Mouse (Mus musculus) frontal cortex, adult (tissue): ENCODE measurements around the gene B3galt4.
"Not testable (repeated sequence)": the region's sequence is repeated elsewhere in the genome, so short reads cannot be mapped to it uniquely, and the experiment has no call there.

ENCODE experiments used
- ATAC-seq: cut with Nextera tagmentation; 2 replicates; pipeline ENCODE4 v1.9.2; 2017; ENCODE audit warnings: mild to moderate bottlenecking, moderate library complexity, mixed read lengths; ENCODE audit not compliant: low TSS enrichment

The B3galt4 gene

DNA sequence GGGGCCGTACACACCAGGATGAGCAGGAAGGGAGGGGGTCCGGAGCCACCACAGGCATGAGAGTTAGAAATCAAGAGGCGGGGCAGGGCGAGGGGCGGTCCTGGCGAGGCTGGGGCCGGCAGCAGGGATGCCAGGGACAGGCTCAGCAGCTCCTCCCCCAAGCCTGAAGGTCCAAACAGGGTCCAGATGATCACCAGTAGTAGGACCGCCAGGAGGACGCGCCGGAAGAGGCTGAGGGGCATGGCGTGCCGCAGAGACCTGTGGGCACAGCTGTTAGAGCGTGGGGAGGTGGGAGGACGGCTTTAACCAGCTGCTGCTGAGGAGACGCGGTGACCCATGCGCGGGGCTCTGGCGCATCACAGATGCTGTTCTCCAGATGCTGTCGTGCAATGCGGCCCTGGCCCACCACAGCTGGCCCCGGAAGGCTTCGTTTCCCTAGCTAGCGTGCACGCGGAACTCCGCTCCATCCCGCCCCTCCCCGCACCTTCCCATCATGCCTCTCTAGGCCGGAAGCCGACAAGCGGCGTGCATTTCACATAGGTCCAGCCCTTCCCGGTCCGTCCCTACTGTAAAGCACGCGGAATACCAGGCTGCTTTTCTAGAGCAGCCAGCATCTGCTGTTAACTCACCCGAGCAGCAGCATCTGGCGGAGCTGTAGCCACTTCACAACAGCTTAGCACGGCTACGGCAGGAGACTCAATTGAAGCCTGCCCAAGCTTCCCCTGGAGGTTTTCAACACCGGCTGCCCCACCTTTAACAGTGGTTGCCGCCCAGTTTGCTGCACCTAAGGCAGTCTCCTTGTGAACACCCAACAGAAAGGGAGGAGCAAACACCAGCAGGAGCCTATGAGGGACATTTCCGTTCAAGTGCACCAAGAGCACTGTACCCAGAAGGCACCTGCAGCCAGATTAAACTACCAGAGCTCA is at the start of gene B3galt4:
Gene B3galt4, minus strand, starts transcription at position 468 of the 926 bp plus-strand sequence.
- ATAC-seq: peak; percentile 62

DNA sequence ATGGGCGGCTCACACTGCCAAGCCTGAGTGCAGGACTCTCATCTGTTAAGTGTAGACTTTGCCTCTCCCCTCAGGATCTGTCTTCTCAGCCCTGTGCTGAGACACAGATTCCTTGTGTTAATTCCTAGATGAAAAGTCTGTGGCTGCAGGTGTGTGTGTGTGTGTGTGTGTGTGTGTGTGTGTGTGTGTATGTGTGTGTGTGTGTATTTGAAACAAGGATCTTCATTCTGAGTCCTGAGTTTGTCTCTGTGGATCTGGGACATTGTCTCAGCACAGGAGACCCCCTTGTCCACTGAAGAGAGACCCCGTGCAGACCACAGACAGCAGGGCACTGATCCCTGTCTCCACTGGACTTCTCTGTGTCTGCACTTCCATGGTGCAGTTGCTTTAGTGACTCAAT is 49.5 kb upstream of the B3galt4 start:
- not testable (repeated sequence) for ATAC-seq

DNA sequence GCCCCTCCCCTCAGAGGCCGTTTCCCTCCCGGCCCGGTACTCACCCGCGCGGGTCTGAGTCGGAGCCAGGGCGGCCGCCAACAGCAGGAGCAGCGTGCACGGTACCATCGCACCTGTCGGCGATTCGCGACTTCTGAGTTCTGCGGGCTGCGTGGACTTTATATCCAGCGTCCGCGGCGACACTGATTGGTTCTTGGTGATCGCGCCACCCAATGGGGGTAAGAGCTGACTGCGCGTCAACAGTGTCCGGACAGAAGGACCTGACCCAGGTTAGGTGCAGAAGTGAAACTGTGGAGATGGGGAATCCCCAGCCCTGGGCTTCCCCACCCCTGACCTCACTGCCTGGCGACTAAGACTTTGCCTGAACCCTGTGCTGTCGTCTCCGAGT is 48.9 kb upstream of the B3galt4 start, which contains the start of gene H2-K1:
Gene H2-K1, minus strand, starts transcription at position 198 of the 388 bp plus-strand sequence.
- ATAC-seq: peak; percentile 97

DNA sequence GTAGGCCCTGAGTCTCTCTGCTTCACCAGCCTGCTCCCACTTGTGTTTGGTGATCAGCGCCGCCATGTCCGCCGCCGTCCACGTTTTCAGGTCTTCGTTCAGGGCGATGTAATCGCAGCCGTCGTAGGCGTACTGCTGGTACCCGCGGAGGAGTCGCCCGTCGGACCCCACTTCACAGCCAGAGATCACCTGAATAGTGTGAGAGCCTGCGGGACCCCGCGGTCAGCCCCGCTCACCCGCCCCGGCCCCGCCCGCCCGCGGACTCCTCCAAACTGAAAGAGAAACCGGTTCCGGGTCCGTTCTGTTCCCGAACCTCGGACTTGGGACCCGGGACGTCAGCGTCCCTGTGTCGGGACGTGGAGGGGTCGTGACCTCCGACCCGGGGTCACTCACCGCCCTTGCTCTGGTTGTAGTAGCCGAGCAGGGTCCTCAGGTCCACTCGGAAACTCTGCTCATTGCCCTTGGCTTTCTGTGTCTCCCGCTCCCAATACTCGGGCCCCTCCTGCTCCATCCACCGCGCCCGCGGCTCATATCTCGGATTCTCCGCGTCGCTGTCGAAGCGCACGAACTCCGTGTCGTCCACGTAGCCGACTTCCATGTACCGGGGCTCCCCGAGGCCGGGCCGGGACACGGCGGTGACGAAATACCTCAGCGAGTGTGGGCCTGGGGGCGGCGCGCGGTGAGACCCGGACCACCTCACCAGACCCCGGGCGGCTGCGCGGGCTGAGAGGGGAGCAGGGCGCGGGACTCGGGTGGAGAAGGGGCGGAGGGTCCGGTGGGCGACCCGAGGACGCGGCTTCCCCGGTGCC is 48.3 kb upstream of the B3galt4 start:
- ATAC-seq: no peak

DNA sequence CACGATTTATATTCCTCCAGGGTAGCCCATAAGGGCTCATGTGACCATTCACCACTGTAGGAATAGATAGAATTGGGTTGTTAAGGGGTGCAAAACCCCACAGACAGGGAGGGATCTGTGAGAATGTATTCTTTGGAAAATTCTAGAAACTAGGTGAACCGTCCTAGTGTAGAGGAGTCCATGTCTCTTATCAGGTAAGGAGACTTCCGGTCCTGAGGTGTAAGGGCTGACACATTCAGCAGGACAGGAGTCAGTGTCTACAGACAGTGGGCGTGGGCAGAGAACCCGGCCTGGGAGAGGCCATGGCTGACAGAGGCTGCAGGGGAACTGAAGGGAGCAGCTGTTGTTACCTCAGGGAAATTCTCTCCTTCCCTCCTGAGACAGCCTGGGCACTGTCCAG is 47.4 kb upstream of the B3galt4 start:
- not testable (repeated sequence) for ATAC-seq

DNA sequence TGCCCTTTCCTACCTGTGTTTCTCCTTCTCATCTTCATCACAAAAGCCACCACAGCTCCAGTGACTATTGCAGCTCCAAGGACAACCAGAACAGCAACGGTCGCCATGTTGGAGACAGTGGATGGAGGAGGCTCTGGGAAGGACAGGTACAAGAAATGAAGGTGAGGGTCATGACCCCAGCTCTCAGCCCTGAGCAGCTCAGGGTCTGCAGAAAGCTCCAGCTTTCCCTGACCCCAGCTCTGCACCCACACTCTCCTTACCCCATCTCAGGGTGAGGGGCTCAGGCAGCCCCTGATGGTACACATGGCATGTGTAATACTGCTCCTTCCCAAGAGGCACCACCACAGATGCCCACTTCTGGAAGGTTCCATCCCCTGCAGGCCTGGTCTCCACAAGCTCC is 45.7 kb upstream of the B3galt4 start:
- not testable (repeated sequence) for ATAC-seq

DNA sequence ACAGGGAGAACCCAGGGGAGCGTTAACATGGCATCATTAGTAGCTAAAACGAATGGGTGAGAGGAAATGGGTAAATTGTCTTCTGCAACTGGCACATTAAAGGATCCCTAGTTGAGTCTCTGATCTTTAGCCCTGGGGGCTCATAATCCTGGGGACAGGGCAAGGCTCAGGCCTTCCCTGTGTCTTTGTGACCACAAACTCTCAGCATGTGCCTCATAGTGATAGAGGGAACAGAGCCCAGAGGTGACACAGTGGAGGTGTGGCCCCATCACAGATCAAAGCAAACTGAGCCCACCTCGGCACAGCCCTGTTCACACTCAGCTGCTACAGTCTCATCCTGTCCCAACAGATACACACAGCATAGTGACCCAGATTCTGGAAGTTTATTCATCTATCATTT is 44.4 kb upstream of the B3galt4 start:
- no peak for ATAC-seq

DNA sequence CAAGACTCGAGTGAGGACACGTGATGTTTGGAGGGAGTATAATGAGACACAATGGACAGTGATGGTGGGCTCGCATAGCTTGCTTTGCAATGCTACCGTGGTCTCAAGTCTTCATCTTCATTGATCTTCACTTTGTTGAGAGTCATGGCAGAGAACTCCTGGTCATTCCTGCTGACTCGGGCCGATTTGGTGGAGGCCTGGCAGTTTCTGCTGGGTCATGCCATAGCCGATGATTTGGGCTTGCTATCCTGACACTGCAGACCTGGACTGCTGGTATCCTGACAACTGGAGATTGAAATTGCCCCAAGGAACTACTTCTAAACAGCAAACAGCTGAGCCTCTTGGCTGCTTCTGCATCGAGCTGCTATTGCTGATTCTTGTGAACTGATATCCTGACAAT is 43.7 kb upstream of the B3galt4 start:
- ATAC-seq: no peak

DNA sequence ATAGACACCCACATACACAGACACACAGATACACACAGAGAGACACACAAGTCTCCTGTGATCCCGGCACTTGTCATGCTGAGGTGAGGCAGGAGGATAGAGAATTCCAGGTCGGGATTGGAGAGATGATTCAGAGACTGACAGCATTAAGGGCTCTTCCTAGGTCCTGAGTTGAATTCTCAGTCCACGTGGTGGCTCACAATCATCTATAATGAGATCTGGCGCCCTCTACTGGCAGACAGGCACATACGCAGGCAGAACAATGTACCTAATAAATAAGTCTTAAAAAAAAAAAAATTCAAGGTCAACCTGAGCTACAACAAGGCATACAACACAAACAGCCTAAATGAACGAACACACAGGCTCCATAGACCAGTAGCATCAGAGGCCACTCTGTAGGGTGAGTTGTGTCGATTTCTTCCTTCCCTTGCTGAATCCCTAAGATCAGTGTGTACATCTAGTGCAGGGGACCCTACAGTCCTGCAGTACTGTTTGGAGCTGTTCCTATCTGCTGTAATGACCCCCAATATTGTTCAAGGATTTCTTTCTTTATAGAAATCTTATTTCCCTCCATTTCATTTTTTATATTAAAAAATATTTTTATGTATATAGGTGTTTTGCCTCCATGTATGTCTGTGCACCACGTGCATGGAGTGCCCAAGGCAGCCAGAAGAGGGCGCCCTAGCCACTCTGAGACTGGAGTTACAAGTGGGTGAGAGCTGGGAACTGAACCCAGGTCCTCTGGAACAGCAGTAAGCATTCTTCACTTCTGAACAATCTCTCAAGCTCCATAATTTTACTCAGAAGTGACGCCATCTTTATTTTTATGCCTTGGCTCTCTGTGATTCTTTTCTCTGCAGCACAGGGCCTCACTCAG is 40.7 kb upstream of the B3galt4 start:
- ATAC-seq: 0 out of 2 replicates have a peak, but pooled peaks have one; percentile 41

DNA sequence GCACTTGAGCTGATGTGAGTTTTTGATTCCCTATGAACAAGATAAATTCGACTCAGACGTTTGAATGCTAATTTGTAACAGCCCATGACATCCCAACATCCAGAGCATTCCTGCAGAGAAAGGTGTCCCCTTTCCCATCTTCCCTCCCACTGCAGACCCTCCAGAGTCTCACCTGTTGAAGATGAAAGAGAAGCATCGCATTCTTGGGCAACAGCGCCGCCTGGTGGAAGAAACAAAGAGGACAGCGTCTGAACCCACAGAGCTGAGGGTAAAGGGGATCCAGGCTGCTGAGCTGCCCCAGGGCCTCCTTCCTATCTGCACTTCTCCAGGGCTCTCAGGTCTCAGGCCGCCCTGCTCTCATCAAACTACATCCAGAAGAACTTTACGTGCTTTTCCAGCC is 30.8 kb upstream of the B3galt4 start:
- ATAC-seq: not testable (repeated sequence)

DNA sequence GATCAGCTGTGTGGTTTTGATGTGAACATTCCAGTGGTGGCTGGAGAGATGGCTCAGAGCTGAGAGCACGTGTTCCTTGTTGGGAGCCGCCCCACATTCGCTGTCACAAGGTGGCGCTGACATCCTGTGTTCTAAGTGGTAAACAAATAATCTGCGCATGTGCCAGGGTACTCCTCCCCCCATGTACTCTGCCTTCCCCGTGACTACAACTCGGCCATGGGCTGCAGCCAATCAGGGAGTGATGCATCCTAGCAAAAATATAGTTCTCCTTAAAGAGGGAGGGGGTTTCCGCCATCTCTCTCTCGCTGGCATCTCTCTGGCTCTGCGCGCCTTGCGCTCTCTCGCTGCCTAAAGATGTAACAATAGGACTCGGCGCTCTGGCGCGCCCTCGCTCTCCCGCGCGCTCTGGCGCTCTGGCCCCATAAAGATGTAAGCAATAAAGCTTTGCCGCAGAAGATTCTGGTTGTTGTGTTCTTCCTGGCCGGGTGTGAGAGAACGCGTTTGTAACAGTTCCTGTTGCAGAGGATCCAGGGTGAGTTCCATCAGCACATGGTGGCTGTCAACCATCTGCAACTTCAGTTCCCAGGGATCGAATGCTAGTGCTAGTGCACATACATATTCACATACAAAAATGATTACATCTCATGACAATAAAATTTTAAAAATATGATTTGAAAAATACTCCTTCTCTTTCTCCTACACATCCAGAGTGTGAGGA is 30.1 kb upstream of the B3galt4 start:
- peak; percentile 92 for ATAC-seq

DNA sequence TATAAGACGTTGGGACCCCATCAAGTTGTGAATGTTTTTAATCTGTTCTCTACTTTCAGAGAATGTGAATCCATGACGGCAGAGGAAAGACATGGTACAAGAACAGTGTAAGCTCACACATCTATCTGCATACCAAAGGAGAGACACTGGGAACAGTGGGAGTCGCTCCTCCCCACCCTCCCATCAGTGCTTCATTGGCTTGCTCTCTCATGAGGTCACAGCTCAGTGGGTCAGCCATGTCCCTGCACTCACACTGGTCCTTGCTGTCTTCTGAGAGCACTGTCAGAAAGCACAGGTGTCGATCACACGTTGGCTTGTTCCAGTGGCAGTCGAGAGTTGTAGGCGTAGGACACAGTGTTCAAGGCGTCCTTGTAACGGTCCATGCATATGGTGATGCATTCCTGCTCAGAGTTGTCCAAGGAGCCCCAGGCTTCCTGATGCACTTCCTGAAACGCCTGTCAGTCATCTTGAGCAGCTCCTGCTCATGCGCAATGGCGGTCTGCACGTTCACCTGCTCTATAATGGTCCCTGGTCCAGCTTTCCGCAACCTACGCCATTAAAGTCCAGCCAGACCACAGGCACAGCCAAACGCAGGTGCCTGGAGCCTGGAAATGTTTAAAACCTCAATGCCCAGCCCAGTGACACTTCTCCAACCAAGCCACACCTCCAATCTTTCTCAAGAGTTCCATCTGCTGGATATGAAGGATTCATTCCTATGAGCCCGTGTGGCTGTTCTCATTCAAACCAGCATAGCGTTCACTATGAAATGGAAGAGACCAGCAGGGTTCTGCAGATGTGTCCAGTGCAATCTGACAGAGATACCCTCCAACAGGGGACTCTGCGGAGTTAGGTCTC is 29.1 kb upstream of the B3galt4 start:
- no peak for ATAC-seq

DNA sequence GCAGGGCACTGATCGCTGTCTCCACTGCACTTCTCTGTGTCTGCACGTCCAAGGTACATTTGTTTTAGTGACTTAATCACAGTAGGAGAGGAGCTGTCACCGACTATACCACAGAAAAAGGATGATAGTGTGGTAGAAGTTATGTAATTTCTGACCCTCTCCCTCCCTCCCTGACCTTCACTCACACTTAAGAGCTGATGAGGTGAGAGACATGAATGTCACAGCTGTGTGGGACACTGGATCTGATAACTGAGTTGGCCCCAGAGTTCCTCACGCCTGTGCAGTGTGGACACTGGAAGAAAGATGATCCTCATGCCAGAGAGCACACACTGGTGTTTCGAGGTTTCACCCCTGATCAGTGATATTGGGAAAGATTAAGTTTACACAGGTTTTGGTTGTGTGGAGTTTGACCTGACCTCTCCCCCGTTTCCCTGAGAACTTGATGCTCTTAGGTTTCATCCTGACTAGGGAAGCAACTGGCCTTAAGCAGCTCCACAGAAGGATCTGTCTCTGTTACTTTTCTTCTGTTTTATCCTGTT is 28.3 kb upstream of the B3galt4 start:
- ATAC-seq: no peak

DNA sequence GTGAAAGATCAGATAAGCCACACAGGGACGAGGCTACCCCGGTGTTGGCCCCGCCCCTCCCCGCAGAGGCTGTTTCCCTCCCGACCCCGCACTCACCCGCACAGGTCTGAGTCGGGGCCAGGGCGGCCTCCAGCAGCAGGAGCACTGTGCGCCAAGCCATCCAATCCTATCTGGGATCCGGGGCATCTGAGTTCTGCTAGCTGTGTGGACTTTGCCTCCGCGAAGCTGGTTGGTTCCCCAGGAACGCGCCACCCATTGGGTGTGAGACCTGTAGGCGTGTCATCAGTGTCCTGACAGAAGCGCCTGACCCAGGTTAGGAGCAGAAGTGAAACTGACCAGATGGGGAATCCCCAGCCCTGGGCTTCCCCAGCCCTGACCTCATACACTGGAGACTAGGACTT is 27.3 kb upstream of the B3galt4 start:
- peak; percentile 64 for ATAC-seq

DNA sequence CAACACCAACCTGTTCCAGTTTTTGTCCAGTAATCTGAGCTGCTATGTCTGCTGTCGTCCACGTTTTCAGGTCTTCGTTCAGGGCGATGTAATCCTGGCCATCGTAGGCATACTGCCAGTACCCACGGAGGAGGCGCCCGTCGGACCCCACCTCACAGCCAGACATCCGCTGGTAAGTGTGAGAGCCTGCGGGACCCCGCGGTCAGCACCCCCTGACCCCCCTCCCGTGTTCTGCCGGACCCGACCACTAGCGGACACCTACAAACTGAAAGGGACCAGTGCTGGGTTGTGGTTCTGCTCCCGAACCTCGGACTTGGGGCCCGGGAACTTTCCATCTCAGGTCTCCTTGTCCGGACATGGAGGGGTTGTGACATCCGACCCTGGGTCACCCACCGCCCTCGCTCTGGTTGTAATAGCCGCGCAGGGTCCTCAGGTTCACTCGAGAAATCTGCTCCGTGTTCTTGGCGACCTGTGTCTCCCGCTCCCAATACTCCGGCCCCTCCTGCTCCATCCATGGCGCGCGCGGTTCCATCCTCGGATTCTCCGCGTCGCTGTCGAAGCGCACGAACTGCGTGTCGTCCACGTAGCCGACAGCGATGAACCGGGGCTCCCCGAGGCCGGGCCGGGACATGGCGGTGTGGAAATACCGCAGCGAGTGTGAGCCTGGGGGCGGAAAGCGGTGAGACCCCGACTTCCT is 26.7 kb upstream of the B3galt4 start:
- no peak for ATAC-seq

DNA sequence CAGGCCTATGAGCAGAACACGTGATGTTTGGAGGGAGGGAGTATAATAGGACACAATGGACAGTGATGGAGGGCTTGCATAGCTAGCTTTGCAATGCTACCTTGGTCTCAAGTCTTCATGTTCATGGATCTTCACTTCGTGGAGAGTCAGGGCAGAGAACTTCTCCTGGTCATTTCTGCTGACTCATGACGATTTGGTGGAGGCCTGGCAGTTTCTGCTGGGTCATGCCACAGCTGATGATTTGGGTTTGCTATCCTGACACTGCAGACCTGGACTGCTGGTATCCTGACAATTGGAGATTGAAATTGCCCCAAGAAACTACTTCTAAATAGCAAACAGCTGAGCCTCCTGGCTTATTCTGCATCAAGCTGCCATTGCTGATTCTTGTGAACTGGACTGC is 22.3 kb upstream of the B3galt4 start:
- no peak for ATAC-seq

DNA sequence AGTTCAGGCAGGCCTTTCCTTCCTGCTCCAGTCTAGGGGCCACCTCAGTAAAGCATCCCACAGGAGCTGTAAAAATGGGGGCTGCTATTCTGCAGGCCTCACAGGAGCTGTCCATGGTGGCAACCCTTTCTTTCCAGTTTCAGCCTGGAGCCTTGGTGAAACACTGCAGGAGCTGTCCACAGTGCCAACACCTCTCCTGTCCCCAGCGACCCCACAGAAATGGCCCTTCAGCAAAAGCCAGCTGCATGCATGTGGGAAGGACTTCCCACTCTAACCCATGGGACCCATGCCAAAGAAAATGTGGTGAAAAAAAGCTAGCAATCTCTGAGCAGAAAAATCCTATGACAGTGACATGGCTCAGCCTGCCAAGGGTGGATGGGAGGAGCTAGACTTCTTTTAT is 21.4 kb upstream of the B3galt4 start:
- no peak for ATAC-seq

DNA sequence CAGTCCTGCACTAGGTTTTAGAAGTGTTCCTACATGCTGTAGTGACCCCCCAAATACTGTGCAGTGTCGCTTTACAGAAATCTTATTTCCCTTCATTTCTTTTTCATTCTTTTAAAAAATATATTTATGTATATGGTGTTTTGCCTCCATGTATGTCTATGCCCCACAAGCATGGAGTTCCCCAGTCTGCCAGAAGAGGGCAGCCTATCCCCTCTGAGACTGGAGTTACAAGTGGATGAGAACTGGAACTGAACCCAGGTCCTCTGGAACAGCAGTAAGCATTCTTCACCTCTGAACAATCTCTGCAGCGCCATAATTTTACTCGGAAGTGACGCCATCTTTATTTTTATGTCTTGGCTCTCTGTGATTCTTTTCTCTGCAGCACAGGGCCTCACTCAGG is 18.1 kb upstream of the B3galt4 start:
- ATAC-seq: no peak

DNA sequence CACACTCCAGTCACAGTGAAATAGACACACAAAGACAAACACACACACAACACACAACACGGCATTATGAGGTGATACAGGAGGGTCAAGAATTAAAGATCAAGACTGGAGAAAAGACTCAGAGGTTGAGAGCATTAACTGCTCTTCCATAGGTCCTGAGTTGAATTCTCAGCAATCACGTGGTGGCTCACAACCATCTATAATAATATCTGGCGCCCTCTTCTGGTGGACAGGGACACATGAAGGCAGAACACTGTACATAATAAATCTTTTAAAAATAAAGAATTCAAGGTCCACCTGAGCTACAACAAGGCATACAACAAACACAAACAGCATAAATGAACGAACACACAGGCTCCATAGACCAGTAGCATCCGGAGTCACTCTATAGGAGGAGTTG is 17.6 kb upstream of the B3galt4 start:
- ATAC-seq: no peak; the same call in 1 of the 2 replicates
